Mouse (Mus musculus) frontal cortex, postnatal 36 days (tissue): ENCODE measurements around the gene Bfsp1.

Experiments used
- DNase-seq, 2 experiments: peaks; one replicate each; pipeline ENCODE4 v3.0.0; 2022; ENCODE audit warnings: low spot score in 2 of 2

The Bfsp1 gene

DNA sequence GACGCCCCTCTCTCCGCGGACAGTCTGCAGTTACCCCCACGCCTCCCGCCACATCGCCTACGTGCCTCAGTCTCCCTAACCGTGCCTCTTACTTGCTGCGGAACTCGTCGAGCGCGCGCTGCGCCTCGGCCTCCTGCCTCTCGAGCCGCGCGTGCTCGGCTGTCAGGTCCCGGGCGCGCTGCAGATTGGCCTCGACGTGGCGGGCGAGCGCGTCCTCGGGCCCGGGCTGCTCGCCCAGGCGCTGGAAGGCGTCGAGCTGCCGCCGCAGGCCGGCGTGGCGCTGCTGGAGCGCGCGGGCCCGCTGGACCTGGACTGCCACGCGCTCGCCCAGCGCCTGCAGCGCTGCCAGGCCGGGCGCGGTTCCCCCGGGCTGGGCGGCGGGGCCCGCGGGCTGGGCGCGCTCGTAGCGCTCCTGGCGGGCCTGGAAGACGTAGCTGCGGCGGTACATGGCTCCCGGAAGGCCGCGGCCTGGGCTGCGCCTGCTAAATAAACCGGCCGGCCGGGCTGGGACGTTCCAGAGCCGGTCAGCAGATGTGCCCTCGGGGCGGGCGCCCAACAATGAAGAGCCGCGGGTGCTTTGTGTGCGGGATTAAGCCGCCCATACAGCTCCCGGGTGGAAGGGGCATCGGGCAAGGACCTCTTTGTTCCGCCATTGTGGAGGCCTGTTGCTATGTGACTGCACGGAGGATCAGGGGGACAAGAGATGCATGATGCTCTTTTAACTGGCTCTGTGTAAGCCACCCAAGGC, at the start of gene Bfsp1:
Gene Bfsp1, minus strand, starts transcription at position 690 of the 748 bp plus-strand sequence.
- no peak for DNase-seq

DNA sequence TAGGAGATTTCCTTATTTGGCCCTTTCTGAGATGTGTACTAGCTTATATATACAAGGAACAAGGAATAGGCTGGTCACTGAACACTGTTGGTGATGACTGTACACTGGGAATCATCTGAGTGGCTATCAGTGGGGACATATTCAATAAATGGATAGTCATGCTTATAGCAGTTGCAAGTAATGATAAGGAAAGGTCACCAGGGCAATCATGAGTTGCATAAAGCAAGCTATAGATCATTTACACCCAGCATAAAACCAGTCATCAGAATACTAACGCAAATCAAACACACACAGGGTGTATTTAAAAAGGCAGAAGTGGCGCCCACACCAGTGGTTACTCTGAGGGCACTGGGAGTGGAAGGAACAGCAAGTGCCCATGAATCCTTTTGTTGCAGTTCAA, 49.2 kb upstream of the Bfsp1 start:
- DNase-seq: no peak

DNA sequence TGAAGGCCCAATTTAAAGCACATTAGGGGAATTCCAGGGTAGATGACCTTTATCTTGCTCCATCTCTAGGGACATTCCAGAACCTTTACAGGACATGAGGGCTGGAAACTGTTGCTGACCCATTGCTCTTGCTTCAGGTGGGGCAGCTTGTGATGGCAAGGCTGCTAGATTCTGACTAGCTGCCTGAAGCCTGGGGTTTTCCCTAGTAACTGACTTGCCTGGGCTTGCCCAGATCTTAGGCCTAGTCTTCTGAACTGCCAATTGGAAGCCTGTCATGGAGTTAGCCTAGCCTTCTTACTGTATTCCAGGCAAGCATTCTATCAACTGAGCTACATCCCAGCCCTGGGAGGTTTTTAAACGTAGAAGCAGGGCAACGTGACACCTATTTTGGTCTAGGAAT, 46.3 kb upstream of the Bfsp1 start:
- no peak for DNase-seq

DNA sequence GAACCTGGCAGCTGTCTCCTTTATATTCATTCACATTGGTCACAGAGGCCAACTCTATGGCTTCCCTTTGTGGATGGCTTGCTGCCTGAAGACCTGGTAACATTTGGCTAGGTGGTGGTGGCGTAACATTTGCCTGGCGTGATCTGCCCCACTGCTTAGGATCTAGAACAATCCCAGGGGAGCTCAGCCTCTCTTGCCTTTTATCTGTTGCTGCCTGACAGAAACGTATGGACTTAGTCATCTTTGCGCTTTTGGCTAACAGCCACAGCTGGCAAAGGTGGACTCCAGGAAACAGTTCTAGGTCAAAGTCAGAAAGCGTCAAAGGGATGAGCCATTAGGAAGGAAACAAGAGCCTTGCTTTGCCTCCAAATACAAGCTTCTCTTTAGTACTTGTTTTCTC, 41.9 kb upstream of the Bfsp1 start:
- DNase-seq: no peak

DNA sequence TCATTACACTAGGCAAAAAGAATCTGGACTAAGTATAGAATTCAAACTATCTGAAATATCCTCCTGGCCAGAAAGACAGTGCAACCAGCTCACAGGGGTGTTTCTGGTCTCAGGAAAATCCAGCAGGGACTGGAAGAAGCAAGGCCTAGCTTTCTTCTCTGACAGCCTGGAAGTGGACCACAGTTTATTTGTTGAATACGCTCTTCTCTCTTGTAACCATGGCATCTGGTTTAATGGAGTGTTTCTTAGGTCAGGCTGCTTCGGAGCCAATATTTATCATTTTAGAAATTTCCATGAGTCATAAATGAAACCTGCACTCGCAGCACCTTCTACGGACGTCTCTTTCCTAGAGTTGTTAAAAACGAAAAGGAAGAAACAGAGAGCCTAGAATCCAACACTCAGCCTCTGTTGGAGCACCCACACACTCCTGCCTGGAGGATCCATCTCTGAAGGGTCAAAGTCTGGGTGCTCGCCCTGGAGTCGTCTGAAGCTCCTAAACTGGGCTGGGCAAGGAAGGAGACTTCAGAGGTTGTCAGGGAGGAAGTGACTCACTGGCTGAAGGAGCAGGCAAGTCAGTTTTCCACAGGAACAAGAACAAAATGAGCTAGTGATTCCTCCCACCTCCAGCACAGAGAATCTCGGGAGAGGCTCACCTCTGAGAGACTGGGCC, 40.5 kb upstream of the Bfsp1 start:
- DNase-seq: no peak

DNA sequence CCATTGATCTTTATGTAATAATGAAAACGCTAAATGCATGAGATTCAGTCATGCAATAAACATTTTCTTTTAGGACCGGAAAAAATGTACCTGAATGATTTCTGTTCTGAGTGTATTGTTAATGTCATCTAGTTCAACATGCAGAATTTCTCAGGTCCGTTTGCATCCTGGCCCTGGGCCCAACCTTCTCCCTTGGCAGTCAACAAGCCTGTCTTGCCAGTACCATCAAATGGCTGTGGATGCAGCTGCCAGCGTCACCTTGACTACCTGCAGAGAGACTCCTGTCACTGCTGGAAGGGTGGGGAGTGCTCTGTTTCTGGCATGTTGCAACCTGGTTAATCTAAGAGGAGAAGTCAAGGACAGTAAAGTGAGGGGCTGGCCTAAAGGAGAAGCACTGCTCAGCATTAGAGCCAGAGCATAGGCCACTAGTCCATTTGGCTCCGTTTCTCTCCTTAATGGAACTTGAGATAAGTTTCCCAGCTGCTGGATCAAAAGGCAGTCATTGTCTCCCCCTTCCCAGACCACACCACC, 37.9 kb upstream of the Bfsp1 start:
- no peak for DNase-seq

DNA sequence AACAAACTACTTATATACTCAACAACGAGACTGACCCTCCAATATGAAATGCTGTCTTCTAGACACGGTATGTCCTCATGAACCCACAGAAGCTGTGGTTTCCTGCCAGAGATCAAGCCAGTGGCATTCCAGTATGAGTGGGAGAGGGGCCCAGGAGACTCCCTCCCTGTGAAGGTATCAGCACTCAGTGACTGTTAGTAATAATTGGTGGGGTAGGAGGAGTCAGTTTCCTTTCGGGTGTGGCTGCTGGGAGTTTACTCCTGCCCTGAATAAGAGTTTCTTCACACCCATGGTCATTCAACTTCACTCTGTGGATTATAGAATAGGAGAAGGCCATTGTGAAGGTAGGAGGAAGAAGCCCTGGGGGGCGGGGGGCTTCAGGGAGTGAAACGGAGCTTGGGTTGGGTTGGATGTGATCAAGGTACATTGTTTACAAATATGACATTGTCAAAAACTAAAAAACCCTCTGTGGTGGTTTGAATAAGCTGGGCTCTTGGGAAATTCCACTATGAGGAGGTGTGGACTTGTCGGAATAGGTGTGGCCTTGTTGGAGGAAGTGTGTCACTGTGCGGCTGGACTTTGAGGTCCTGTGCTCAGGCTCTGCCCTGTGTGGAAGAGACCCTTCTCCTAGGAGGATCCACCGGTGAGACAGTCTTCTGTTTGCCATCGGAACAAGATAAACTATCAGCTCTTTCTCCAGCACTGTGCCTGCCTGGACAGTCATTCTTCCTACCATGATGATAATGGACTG, 36.7 kb upstream of the Bfsp1 start:
- DNase-seq: no peak

- no peak for DNase-seq
These were observed 28.5 kb upstream of the Bfsp1 start for GRCm38 (mm10) chr2:143891302-143892048.

GRCm38 (mm10) chr2:143889860-143890433, 27.0 kb upstream of the Bfsp1 start:
- DNase-seq: no peak

DNA sequence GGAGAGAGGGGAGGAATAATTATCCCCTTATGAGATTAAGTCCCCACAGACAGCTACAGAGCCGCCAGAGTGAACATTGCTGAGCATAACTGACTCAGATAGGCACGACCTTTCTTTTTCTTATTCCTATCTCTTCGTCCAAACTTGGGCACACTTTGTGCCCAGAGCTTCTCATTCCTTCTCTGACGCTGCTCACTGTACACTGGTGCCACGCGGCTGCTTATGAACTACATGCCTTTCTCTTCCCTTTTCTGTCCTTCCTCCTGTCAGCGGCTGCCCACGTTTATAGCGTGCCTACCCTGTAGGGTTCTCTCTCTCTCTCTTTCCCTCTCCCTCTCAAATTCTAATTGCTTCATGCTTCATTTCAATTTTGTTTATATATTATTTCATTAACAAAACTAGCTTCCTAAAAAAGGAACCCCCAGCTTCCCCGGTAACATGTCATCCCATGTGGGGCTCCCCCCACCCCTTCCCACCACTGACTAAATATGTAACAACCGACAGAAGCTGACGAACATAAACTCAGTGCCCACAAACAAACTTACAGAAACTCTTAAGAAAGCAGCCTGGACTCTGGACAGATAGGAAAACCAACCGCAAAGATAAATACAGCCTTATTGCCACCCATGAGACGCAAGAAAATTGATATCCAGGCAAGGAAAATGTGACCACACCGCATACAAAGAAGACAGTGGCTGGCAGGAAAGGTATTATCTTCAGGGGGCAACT, 26.3 kb upstream of the Bfsp1 start:
- DNase-seq: no peak

GRCm38 (mm10) chr2:143882606-143883288, 19.8 kb upstream of the Bfsp1 start:
- no peak for DNase-seq

- peak in 1 of 2 experiments; percentile 63 for DNase-seq
These were observed 19.0 kb upstream of the Bfsp1 start for GRCm38 (mm10) chr2:143882002-143882401.

DNA sequence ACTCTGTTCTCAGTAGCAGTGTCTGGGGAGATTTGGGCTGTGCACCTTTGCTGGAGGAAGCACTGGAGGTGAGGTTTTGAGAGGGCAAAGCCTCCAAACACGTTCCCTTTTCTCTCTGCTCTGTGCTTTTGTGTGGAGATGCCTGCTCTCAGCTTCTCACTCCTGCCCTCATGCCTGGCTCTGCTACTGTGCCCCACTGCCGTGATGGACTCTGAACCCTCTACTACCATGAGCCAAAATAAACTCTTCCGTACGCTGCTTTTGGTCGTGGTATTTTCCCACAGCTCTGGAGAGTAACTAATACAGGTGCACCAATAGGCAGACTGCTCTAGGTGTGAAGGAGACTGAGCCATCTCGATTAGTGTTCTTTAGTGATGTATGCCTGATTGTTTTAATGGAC, 16.3 kb upstream of the Bfsp1 start:
- DNase-seq: no peak

GRCm38 (mm10) chr2:143876929-143877632, 14.1 kb upstream of the Bfsp1 start:
- no peak for DNase-seq

GRCm38 (mm10) chr2:143876026-143876425, 13.1 kb upstream of the Bfsp1 start:
- DNase-seq: no peak

GRCm38 (mm10) chr2:143870936-143871688, 8.1 kb upstream of the Bfsp1 start:
- DNase-seq: no peak

- peak; percentile 65 to 85 for DNase-seq
These were observed 4.4 kb upstream of the Bfsp1 start for GRCm38 (mm10) chr2:143867326-143867725.

DNA sequence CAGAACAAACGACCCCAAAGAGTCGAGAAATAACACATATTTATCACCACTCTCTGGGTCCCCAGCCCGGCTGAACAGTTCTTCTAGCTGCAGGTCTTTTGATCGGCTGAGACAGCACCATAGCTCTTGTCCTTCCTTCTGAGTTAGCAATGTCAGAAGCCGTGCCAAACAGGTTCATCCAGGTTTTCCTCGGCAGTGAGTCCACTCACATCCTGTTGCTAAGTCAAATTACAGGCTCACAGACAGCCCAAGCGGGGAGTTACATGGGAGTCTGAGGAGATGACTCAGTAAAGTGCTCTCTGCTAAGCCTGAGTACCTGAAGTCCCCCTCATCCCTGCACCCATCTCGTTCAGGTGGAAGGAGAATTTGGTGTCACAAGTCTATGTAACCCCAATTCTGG, 1.6 kb upstream of the Bfsp1 start:
- DNase-seq: no peak

DNA sequence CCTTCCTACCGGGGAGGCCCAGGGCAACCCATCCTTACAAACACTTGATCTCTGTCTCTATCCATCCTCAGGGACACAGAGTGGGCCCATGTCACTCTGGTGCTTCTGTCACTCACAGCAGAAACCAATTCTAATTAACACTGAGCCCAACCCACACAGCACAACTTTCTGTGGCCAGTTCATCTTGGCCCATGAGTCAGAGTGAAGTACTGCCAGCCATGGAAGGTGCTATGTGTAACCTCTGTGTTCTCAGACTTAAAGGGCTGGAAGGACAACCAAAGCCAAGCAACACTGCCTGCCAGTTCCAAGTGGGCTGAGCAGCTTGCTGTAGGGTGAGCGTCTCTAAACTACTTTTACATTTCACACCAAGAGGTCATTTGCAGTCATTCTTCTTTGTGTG, 3.8 kb downstream of the Bfsp1 start:
- DNase-seq: no peak
